Mouse (Mus musculus) kidney, adult 11 months (tissue): ENCODE measurements at regions not wholly inside any gene's neighbourhood (a gene's known extent, or its start where the extent isn't known, plus 50 kb on each side); places are given as distances from the start of the nearest gene placed in this dataset.

Source experiments
- DNase-seq: peaks from one replicate; pipeline ENCODE4 v3.0.0; 2022

- DNase-seq: no peak
These were observed 427.3 kb upstream of the Rgma start for GRCm38 (mm10) chr7:72948026-72948425.

- no peak for DNase-seq
These were observed 426.6 kb upstream of the Rgma start for GRCm38 (mm10) chr7:72948666-72949065.

- DNase-seq: no peak
These were observed 425.4 kb upstream of the Rgma start for GRCm38 (mm10) chr7:72949886-72950285.

DNA sequence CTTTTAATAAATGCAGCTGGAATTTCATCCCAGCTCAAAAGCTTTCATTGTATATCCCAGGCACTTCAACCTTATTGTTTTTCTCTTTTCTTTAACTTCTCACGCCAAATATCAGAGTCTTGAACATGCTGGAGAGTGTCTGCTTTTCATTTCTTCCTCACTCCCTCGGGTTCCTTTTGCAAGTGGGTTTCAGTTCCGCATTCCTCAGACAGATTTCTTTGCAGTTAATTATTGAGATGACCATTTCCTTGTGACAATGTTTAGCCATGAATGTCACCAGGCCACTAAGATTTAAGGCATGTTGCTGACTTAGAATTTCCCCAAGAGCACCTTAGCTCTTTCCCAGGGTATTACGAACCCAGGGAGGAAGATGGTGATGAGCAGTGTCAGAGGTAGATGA is 417.6 kb upstream of the Rgma start:
- no peak for DNase-seq

DNA sequence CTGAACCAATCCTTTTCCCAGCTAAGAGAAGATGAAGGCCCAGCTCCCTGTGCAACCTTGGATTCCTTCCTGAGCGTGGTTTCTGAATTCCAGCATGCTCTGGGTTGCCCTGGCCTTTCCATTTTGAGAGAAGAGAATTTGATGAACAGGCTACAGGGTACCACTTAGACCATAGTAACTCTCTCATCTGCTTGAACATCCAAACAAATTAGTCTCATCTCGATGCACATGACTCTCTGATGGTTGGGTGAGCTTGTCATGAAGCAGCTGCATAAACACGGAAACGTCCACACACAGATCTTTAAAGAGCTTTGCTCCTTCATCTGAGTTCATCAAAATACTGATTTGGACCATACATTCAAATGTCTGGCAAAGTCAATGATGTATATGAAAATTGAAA is 414.0 kb upstream of the Rgma start:
- DNase-seq: no peak

DNA sequence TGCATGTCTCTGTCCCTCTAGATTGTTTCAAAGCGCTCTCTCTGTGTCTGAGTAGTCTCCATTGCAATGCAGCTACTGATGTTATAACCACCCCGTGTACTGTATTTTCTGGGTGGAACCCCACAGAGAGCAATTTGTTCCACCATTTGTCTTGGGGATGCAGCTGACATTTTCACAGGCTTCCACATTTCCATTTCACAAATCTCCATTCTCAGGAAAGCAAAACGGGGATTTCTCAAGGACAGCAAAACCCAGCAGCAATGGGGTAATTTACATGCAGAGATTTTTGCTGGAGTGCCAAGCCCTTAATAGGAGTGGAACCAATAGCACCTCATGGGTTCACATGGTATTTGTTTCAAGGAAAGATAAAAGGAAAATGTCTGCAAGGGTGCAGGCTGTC is 412.5 kb upstream of the Rgma start:
- DNase-seq: no peak

- no peak for DNase-seq
These were observed 411.4 kb upstream of the Rgma start for GRCm38 (mm10) chr7:72963908-72964307.

DNA sequence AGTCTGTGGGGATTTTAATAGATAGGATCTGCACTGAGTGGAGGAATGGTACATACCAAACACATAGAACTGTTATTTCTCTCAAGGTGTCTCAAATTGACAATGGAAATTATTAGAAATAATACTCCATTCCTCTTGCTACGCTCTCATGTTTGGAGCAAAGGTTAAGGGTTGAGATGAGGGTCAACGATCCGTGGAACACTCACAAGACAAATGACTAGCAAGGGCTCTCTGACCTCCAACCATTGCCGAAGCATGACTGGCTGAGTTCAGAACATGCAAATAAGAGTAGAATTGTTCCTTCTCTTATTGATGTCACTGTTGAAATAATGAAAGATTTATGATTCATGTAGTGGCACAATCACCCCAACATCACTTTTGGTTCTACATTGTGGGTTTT is 407.1 kb upstream of the Rgma start:
- DNase-seq: no peak

- DNase-seq: no peak
These were observed 403.6 kb upstream of the Rgma start for GRCm38 (mm10) chr7:72971506-72972267.

DNA sequence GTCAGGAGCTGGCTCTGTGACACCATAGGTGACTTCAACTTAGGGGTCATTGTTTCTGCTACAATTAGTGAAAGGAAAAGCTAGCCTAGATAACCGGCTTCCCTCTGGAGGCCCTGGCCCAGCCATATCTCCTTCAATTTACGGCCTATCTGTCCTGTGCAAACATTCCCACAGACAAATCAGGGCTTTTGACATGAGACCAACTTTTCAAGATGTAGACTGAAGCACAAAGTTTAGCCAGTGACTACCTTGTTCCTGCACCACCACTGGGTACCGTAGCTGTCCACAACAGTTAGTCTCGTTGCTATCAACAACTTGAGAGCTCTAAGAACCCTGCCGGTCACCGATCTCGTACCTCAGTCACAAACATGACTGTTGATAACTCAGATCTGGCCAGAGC is 402.9 kb upstream of the Rgma start:
- DNase-seq: no peak

DNA sequence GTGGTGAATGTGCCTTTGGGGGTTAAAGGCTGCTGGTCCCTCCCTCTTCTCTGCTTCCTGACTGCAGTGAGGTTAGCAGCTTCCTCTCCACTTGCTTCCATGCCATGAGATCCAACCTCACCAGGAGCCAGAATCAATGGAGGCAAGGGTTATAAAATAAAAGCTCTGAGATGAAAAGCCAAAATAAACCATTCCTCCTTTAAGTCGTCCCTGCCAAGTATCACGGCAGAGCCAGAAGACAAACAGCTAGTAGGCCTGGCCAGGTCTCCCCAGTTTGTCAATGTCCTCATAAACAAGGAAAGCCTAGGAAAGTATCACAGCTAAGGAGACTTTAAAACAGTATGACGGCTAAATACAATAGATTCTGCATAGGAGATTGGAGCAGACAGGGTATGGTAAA is 401.5 kb upstream of the Rgma start:
- no peak for DNase-seq

GRCm38 (mm10) chr7:72974384-72974783 is 400.9 kb upstream of the Rgma start:
- DNase-seq: no peak

- DNase-seq: peak; percentile 16
These were observed 384.5 kb upstream of the Rgma start for GRCm38 (mm10) chr7:72990559-72991429.

DNA sequence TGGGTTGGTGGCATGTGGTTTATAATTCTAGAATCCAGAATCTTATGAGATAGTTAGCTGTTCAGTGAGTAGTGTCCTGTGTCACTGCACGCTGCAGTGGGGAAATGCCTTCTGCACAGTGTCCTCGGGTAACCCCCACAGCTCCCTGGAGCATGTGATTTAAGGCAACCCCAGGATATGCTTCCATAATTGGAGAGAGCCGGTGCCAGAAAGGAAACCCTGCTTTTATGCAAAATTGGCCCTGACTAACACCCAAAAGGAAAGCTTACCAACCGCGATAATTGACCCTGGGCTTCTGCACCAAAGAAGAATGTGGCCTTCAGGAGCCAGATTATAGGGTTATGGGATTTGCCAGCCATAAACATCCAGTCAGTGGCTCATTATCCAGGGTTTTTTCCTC is 376.9 kb upstream of the Rgma start:
- peak; percentile 24 for DNase-seq

DNA sequence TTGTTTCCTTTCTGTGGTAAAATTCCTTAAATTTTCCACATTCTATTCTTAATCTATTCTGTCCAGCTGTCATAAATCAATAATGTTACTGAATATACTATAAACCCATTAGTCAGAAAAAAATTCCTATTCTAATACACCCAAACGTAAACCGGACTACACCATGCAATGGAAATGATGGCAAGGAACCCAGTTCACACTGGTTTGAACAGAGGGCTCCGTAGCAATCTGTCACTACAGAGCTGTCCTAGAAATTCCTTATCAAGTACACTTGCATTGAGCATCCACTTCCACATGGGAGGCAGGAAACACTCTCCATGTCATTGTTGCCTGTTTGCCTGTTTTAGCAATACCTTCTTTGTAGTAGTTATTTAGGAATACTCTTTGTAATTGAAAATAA is 356.2 kb upstream of the Rgma start:
- DNase-seq: no peak

DNA sequence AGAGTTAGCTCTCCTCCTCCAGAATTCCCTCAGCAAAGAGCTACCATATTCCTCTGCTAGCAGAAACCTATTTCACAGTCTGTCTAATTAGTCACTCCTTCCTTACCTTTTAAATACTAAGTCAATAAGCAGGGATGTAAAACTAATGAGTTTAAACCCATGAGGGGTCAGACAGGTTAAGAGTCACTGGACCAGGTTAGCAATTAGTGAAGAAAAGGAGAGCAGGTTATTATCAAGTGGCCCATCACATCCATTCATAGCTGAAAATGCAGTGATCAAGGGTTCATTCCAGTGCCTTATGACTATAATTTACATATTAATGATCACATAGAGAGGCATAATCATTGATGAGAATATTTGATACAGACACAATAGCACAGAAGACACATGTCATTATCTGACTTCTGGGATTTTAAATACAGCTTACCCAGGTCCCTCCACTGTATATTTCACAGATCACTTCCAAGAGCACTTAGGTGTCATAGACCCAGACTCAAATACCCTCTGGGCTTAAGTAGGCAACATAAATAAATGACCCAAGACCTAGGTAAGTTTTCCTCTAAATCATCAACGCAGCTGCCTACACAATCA is 355.4 kb upstream of the Rgma start:
- no peak for DNase-seq

- DNase-seq: no peak
These were observed 353.5 kb upstream of the Rgma start for GRCm38 (mm10) chr7:73021786-73022185.

DNA sequence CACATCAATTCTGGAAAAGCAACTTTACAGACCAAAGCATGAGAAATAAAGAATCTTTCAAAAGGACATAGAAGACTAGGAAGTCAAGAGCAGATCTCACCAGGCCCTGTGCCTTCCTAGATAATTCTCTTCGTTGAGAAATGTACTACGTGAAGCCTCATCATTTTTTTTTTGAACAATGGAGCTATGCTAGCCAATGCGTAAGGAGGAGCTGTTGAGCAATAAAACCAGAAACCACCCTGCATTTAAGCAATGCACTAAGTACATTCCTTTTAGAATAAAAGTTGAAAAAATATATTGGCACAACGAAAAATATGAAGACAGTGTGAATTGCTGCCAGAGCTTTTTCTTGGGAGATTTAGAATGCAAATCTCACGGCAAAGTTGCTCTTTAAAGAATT is 349.7 kb upstream of the Rgma start:
- no peak for DNase-seq

- no peak for DNase-seq
These were observed 346.4 kb upstream of the Rgma start for GRCm38 (mm10) chr7:73028952-73029351.

DNA sequence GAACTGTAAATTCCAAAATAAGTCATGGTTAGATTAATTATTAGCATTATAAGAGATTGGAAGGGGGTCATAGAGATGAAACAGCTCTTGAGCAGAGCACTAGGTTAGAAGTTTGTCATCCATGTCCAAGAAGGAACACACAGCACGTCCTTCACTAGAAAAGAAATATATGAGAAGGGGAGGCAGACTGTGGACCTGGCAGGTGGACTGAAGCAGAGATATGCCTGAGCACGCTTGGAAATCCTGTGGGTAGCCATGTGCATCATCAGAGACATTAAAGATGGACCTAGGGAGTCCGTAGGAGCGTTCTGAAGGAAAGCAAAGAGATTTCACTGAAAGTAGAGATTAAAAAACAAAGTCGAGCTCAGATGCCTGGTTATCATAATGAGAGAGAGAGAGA is 343.9 kb upstream of the Rgma start:
- no peak for DNase-seq

GRCm38 (mm10) chr7:73032316-73032980 is 342.9 kb upstream of the Rgma start:
- DNase-seq: no peak

DNA sequence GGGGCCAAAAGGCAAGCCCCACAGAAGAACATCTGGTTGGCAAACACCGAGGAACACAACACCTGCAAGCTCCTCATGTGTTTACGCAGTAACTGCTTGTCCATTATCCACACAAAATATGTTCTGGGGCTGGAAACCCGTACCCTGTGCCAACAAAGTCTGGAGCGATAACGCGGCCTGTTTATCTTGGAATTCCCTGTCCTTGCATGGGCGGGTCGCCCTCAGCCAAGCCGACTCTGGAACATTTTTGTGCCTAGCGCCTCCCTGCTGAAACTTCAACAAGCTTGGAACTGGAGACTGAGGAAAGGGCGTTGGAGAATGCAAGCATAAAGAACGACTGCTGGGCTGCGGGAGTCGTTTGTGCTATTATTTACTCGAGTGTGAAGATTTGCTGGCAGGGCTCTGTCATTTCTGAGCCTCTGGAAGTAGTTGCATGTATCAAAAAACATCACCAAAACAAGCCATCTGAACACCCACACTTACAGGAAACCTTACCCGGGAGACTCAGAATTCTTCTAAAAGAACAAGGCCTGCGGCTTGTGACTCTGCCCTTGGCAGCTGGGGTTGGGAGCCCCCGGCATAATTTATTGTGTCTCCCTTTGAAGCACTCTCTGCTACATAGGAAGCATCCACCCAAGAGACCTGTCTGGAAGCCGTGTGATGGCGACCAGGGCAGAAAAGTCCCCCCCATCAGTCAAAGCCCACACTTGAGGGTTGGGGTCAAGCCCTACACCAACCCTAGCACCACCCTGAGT is 338.3 kb upstream of the Rgma start:
- DNase-seq: peak; percentile 10

DNA sequence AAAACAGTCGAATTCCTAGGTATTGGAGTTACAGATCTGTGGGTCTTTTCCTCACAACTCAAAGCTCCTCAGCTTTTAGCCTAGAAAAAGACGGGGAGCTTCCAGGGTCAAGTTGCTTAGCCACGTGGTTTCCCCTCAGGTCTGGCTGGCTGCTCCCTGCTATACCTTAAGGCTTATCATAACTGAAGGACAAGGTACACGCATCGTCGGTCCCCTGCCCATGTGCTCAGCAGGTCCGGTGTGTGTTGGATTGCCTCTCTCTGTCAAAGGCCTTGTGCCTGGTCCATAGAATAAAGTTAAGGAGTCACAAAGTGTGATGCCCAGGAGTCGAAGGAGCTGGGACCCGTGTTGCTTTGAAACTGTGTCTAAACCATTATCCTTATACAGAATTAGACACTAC is 337.7 kb upstream of the Rgma start:
- DNase-seq: no peak
